13 mouse cellular contexts compared by ENCODE assay signal in genomic region chr8:45905591-45906250, GRCm38 (mm10). TPM values are rescaled to one million over a fixed set of nuclear protein-coding genes. Genes with fewer than 3 reads are reported as not detected.
"Had no signal": no experiment of that assay in that cellular context is flagged by ENCODE, and none has a peak within 500 bp of the region (broad histone marks: within the 10 kb centered on the region; RNA-seq: fewer than 3 reads in every experiment).

No protein-coding gene starts in this region.

- DNase-seq: kidney, adult 18-20 months; kidney, postnatal 10 days; kidney, postnatal 4 days; thymus, adult 2 months; thymus, postnatal 25 days had no signal

- H3K4me1 ChIP-seq: intestine, embryonic 15.5 days; limb, embryonic 15.5 days; liver, embryonic 12.5 days had no signal

- H3K9ac ChIP-seq: intestine, embryonic 15.5 days; limb, embryonic 15.5 days; liver, embryonic 12.5 days; midbrain, embryonic 13.5 days had no signal

- H3K4me3 ChIP-seq: intestine, embryonic 15.5 days; layer of hippocampus, adult 2 months; limb, embryonic 15.5 days; liver, embryonic 12.5 days; midbrain, embryonic 13.5 days had no signal

- H3K36me3 ChIP-seq: intestine, embryonic 15.5 days; limb, embryonic 15.5 days; liver, embryonic 12.5 days; midbrain, embryonic 13.5 days had no signal

- H3K27me3 ChIP-seq: intestine, embryonic 15.5 days; limb, embryonic 15.5 days; liver, embryonic 12.5 days; midbrain, embryonic 13.5 days had no signal

- H3K4me2 ChIP-seq: intestine, embryonic 15.5 days; limb, embryonic 15.5 days; liver, embryonic 12.5 days; midbrain, embryonic 13.5 days had no signal

- H3K9me3 ChIP-seq: intestine, embryonic 15.5 days; limb, embryonic 15.5 days; liver, embryonic 12.5 days; midbrain, embryonic 13.5 days had no signal

- ATAC-seq: intestine, embryonic 15.5 days; liver, embryonic 12.5 days; midbrain, embryonic 13.5 days had no signal

- H3K27ac ChIP-seq: intestine, embryonic 15.5 days; layer of hippocampus, adult 2 months; limb, embryonic 15.5 days; liver, embryonic 12.5 days; midbrain, embryonic 13.5 days had no signal

RNA-seq across cellular contexts. Expression of gene Ccdc110, which starts 28.7 kb away (rescaled TPM):
- polyA plus RNA-seq: intestine, embryonic 15.5 days; kidney, embryonic 14.5 days; liver, embryonic 12.5 days; liver, embryonic 16.5 days; thymus, adult 2 months; urinary bladder, adult 2 months had no signal
